Mouse (Mus musculus) heart, adult 9 months (tissue): ENCODE measurements around the gene Cfap46.

ENCODE experiments used
- DNase-seq, 2 experiments: peaks; one replicate each; pipeline ENCODE4 v3.0.0; 2022; ENCODE audit warnings: low spot score in 2 of 2

Gene Cfap46

GRCm38 (mm10) chr7:139580851-139581775, 102.5 kb downstream of the Cfap46 start:
- DNase-seq: no peak

- DNase-seq: no peak
Observed at GRCm38 (mm10) chr7:139579261-139579905, 104.2 kb downstream of the Cfap46 start.

- no peak for DNase-seq
Observed at GRCm38 (mm10) chr7:139576064-139576686, 107.4 kb downstream of the Cfap46 start.

GRCm38 (mm10) chr7:139572665-139573064, 111.0 kb downstream of the Cfap46 start:
- DNase-seq: no peak

GRCm38 (mm10) chr7:139570788-139571187, 112.8 kb downstream of the Cfap46 start:
- no peak for DNase-seq

GRCm38 (mm10) chr7:139566533-139566932, 117.1 kb downstream of the Cfap46 start:
- no peak for DNase-seq

GRCm38 (mm10) chr7:139565998-139566397, 117.6 kb downstream of the Cfap46 start:
- no peak for DNase-seq

GRCm38 (mm10) chr7:139564161-139564560, 119.5 kb downstream of the Cfap46 start:
- no peak for DNase-seq

- DNase-seq: no peak
Observed at GRCm38 (mm10) chr7:139563425-139563824, 120.2 kb downstream of the Cfap46 start.

GRCm38 (mm10) chr7:139559659-139560058, 124.0 kb downstream of the Cfap46 start:
- no peak for DNase-seq

GRCm38 (mm10) chr7:139556746-139557526, 126.7 kb downstream of the Cfap46 start:
- no peak for DNase-seq

- DNase-seq: no peak
Observed at GRCm38 (mm10) chr7:139556331-139556730, 127.3 kb downstream of the Cfap46 start.

- DNase-seq: no peak
Observed at GRCm38 (mm10) chr7:139551519-139551918, 132.1 kb downstream of the Cfap46 start.
